Mouse (Mus musculus): ENCODE measurements around the gene Pdcd6.

Pdcd6 gene

GRCm38 (mm10) chr13:74260231-74260992, 57.0 kb downstream of the Pdcd6 start:
- peak; percentile 63 for DNase-seq

- DNase-seq, result peak; percentile 75
Measured at GRCm38 (mm10) chr13:74259460-74260230, 57.7 kb downstream of the Pdcd6 start.

Measured in kidney, postnatal 10 days (tissue).